Mouse (Mus musculus): ENCODE results near the gene Bhlhe40. TPM values are rescaled to one million over a fixed set of nuclear protein-coding genes. Genes with fewer than 3 reads are reported as not detected.
A peak's percentile ranks its signal among the peaks of the same experiment; 100 is the strongest.

Gene Bhlhe40
- polyA plus RNA-seq, 1 experiment from 2014 or later = 7.0 TPM

DNA sequence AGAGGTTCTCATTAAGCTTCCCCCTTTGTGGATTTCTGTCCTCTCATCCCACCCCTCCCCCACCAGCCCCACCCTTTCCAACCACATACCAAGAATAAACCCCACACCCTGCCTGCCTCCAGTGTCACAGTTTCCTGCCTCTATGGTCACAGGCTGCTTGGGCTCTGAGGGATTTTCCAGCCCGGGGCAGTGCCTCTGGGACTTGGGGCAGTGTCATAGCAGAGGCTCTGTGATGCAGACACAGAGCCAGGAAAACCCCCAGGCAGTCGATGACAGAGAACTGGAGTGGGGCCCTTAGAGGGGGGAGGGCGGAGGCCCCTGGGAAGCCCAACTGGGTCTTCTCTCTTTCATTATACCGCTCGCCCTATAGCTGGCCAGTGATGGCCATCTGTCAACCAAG is 27.9 kb downstream of the Bhlhe40 start:
- no peak for DNase-seq (ENCODE audit: low spot score)

DNA sequence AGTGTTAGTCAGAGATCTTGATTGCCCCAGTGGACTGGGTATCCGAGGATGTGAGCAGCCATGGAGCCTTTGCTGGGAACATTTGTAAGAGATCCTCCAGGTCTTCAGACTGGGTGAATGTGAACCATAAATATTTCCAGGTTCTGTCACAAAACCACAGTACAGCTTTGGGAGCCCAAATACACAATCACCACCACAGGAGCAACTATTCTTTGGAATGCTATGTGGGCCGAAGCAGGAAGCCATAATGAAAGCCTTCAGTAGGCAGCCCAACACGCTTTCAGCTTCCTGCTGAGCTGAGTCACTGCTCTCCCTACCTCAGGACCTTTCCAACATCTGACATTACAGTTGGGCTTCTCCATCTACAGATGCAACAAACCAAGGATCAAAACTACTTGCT is 32.6 kb downstream of the Bhlhe40 start:
- DNase-seq (ENCODE audit: low spot score) = no peak

DNA sequence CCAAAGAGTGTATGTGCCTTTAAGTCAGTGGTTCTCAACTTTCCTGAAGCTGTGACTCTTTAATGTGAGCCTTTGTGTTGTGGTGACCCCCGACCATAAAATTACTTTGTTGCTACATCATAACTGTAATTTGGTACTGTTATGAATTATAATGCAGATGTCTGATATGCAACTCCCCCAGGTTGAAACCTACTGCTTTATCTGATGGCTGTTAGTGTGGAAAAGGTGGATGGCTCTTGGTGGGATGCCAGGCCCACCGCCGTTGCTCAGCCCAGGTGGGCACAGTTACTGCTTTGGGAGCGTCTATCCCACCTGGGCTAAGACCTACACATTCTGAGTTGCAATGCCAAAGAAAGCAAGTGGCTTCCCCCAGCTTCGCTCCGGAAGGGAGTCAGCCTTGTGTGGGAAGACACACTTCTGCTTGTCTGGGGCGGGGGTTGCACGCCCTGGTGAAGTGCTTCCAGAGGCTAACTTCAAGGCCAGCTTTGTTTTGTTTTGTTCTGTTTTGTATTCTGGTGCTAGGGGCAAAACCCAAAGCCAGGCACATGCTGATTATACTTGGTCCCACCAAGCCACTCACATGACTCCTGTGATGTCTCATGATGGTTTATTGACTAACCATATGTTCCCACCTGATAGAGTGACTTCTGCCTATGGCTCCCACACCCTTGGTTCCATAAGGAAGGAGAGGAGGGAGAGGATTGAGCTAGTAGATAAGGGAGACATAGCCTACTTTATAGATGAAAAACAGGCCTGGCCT is 34.7 kb downstream of the Bhlhe40 start:
- no peak for DNase-seq (ENCODE audit: low spot score)

DNA sequence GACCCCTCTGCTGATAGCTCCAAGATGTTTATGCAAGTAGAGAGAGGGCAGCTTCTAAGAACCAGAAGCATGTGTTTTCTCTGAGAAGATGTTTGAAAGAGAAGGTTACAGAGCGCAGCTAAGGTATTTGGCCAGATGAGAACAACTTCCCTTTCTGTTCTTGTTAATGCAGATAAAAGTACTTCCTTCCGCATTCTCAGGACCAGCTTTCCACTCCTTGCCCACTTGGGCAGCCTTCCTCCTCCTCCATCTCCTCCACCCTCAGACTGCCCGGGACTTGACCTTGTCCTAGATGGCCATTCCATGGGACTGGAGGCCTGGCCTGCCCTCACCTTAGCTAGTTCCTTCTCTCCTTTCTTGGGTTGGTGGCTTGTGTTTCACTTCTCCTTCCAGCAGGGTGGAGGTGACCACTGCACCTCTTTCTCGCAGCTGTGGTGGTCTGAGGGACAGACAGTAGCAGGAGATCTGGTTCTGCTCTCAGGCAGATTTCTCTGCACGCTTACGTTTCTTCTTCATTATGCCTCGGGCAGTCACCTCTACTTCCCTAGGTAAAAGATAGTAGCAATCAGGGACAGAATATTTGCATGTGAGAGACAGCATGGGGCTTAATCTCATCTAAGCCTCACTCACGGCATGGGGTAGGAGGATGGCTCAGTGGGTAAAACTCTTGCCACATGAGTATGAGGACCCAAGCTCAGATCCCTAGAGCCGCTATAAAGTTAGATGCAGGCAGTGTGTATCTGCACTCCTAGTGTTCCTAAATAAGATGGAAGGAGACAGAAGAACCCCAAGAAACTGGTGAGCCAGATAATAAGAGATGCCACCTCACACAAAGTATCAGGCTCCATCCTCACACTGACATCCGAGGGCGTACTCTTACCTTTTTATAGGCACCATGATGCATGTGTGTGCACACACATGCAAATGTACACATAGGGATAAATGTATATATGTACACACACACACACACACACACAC is 35.7 kb downstream of the Bhlhe40 start:
- DNase-seq (ENCODE audit: low spot score) = no peak

DNA sequence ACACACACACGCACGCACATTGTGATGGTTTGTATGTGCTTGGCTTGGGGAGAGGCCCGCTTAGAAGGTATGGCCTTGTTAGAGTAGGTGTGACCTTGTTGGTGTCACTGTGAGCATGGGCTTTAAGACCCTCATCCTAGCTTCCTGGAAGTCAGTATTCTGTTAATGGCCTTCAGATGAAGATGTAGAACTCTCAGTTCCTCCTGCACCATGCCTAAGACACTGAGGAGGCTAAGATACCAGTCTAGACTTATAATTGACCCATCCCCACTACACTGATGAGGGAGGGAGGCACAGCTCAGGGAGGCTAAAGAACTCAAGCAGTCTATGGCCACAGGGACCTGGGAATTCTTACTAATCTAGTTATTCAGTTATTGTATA is 36.4 kb downstream of the Bhlhe40 start:
- no peak for DNase-seq (ENCODE audit: low spot score)

DNA sequence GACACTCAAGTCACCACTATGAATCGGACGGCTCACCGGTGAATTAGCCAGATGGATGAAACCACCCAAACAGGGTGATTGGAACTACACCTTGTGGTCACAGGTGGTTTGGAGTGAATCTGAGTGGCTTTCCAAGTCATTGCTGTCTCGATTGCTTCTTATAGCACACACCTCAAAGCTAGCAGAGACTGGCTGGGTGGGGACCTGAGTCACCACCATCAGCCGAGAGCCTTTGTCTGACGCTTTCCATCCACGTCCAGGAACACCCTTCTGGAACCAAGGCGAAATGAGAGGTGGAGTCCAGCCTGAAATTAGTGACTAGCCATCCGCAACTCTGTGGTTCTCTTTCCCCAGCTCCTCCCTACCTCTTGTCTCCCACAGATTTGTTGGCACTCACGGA is 36.9 kb downstream of the Bhlhe40 start:
- DNase-seq (ENCODE audit: low spot score) = no peak

DNA sequence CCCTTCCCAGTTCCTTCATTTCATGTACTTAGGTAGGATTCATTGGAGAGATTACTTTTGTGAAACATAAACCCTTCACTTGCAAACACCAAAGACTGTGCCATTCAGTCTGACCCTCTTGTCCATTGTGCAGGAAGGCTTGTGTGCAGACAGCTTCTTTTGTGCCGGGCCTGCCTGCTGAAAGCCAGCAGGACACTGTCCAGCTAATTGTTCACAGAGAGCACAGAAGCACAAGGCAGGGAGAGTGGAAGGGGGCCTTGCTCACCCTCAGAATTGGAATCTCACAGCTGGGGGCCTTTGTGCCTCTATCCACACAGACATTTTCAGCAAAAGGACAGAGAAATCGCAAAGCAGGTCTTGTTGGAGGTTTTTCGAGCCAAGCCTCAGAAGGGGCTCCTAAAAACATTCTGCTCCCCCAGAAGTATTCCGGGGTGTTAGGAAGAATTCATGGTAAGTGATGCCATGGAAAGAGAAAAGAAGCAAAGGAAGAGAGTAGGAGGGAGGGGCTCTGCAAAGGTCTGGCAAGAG is 38.0 kb downstream of the Bhlhe40 start:
- no peak for DNase-seq (ENCODE audit: low spot score)

DNA sequence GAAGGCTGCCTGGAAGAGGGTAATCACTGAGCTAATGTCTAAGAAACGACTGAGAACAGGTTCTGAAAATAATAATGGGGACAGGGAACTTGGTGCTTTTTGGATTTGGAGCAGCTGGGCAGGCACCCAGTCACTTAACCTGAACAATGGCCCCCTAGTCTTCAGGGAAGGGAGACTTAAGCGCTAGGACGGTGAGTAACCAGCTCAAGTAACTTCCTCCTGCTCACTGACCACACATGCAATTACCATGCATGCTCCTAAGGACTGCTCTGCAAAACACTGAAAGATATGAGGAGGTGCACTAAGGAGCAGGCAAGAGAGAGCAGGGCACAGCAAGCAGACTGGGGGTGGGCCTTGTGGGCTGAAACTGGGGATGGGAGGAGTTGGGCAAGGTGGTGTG is 39.2 kb downstream of the Bhlhe40 start:
- DNase-seq (ENCODE audit: low spot score) = no peak

DNA sequence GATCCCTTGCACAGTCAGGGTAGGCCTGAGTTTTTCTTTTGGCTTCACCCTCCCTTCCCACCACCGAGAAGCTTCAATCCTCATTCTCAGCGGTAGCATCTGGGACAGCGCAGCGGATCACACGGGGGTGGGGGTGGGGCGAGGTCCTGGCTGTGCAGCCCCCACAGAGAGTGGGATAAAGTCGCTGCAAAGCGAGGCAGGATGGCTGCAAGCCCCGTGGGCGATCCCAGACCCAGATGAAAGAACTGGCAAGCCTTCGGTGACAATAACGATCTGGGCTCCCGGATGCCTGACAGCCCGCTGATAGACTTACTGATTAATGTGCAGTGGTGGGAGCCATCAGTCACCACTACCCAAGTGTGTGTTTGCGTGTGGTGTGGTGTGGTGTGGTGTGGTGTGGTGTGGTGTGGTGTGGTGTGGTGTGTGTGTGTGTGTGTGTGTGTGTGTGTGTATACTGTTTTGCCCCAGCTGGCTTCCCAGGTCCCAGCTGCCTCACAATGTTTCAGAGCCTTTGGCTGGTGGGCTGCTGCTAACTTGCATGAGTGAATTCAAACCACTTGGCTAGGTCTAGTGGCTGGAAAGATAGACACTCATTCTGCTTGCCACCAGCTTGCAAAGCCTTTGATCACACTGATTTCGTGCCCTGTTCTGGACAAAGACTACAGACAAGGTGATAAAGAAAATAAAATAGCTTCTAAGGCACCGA is 40.4 kb downstream of the Bhlhe40 start:
- no peak for DNase-seq (ENCODE audit: low spot score)

DNA sequence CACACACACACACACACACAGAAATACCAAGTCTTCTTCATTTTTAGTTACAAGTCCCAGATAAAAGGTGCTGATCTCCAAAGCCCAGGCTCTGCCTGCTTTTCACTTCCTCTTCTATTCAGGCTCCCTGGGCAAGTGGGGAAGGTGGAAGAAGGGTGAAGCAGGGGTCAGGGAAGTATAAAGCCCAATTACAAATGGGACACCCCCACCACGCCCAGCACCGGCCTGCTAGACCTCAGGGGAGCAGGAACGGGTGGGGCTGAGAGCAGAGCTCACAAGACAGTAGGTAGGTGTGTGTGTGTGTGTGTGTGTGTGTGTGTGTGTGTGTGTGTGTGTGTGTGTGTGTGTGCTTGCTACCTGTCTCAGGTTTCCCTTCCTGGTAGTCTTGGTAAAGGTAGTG is 42.2 kb downstream of the Bhlhe40 start:
- no peak for DNase-seq (ENCODE audit: low spot score)

DNA sequence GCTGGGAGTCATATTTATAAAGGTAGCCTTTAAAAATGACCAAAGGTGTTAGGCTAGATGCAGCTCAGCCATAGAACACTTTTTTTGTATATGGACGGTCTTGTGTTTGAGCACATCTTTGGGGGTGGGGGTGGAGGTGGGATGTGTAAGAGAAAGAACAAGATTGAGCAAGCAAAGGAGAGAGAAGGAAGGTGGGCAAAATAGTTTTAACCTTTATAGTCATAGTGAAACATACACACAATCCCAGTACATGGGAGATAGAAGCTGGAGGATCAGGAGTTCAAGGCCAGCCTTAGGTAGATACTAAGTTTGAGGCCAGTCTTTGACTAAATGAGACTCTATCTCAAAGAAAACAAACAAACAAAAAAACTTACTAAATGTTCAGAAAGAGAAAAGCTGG is 42.7 kb downstream of the Bhlhe40 start:
- DNase-seq (ENCODE audit: low spot score) = no peak

DNA sequence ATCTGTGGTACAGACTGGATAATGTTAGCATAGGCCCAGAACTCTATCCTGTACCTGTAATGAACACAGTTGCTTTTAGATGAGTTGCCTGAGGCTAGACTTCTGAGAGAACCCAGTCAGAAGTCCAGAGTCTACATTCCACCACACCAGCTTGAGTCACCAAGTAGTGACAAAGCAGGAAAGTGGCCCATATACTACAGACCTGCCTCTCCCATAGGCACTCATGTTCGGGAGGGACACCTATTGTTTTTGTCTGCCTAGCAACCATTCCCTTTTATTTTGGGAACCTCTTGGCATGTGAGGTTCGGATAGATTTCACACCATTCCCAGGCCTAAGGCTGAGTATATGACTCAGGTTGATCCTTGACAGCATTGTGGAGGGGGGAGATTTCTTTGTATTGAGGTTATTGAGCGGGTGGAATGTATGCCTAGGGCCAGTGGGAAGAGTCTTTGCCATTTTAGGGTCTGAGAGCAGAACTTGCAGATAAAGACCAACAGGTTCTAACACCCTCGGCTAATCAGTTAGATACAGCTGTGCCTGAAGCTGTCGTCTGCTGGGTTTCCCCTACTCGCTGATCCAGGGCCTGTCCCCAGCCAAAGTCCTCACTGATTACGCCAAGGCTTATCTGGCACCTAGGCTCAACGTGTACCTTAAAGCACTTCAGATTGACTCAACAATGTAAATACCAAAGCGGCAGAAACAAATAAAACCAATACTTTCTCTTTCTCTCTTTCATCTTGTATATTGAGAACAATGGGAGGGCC is 44.1 kb downstream of the Bhlhe40 start:
- no peak for DNase-seq (ENCODE audit: low spot score)

DNA sequence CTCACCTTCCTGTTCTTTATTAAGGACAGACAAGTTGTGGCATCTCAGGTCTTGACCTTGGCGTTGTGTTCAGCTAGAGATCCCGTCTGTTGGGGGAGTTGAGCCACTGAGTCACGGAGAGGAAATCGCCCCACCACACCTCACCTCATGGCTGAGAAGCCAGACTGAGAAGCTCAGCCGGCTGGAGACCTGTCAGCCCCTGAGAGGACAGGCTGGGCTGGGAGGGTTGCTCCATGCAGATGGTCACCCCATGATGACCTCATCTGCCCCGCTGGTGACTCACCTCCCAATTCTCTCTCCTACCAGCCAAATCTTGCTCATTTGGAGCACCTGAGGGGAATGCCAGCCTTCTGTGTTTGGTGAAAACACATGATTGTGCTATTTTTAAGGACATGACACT is 45.5 kb downstream of the Bhlhe40 start:
- DNase-seq (ENCODE audit: low spot score) = no peak

DNA sequence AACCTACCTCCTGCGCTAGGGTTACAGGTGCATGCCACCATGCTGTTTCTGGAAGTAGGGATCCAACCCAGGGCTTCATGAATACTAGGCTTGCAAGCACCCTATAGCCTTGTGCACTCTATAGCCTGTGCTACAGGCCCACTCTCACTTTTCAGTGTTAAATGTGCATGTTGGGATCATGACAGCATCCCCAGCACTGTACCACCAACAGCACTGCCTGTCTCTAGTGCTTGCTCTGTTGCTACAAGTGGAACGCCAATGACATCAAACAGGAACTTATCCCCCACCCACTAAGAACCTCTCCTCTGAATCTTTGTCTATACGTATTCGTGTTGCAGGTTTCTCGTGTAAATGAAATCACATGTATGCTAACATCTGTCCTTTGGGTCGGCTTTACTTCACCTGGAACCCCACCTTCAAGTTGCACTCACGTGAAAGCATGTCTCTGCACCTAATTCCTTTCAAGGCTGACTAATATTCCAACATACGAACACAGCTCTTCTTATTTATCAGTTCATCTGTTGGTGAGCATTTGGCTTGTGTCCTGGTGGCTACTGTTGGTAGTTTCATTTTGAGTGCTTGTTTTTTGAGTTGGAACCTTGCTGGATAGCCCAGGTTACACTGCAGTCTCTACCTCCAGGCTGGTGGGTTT is 46.7 kb downstream of the Bhlhe40 start:
- no peak for DNase-seq (ENCODE audit: low spot score)

DNA sequence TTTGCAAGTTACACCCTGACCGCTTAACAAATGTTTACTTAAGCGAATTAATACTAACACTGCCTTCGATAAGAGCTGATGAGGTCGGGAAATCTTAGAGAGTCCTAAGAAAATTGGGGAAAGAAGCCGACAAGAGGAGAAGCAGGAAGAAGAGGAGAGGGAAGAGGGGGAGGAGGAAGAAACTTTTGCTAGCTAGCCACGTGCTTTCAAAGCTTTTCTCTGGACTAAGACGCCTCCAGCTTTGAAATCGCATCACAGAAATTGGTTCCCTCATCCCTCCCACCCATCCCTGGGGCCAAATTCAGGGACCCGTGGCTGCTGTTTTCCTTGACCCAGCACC is 48.7 kb downstream of the Bhlhe40 start:
- no peak for DNase-seq (ENCODE audit: low spot score)

DNA sequence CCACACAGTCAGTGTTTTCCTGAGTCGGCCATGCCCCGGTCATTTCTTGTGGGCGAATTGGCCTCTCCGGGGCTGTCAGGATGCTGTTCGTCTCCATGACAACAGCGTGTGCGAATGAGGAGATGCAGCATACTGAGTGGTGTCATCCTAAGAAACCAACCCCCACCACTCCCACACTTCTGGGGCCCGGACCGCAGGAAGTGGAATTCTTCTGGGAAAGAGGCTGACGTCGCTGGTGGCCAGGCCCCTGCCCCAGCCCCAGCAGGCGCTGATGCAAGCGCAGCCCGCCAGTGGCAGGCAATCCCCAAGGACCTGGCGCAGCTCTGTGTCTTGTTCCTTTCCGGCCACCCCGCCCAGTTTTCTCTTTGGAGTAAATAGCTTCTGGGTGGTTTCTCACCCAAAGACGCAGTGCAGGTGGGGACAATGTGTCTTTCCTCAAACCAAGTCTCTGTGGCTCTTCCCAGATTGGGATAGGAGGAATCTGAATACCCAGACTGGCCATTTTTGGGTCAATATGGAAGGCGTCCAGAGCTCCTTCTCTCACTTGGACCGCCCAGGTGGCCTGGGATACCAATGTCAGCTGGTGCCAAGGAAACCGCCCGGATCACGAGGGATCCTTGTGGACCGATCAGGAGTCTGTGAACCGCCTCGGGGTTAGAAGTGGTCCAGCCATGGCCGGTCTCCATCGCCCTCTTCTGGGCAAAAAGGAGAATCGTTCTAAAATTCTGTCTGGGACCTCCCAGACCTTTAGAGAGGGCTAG is 49.2 kb downstream of the Bhlhe40 start:
- peak; percentile 62 for DNase-seq (ENCODE audit: low spot score)

DNA sequence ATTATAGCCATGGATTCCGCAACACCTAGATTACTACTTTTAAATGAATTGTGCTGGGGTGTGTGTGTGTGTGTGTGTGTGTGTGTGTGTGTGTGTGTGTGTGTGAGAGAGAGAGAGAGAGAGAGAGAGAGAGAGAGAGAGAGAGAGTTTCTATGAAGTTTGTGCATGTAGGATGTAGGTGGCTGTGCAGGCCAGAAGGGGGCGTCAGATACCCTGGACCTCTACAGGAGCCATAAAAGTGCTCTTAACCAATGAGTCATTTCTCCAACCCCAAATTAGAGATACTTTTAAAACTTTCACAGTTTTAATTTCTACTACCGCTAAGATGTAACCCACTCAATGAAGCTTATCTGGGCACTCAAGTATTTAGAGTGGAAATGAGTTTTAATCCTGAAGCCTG is 50.2 kb downstream of the Bhlhe40 start:
- DNase-seq (ENCODE audit: low spot score) = no peak

DNA sequence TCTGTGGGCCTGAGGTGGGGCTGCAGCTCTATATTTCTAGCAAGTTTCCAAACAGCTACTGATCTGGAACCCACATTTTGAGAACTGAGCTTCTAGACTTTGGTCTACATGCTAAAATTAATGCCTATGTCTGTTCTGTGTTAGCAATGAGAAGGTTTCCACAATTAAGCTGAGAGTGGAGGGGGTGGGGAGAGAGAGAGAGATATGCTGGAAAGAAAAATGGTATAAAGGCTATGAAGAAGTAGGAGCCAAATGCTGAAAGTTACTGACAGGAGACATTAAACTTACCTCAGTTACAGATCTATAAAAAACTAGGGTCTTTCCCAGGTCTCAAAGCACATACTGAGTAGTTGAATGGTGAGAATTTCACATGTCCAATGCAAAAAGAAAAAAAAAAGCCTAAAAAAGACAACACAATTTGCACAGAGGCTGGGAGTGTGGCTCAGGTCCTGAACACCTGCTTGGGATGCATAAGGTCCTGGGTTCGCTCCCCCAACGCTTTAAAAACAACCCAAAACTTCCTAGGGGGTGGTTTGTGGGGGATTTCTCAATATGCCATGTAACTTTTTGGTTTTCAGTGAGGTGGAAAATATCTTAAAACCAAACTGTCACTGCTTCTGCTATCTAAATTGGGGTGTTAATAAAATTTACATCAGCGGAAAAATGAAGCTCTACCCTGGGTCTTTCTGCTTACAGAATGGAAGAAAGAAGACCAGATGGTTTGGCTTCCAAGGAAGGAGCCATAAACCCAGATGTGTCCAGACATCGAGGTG is 50.9 kb downstream of the Bhlhe40 start:
- DNase-seq (ENCODE audit: low spot score) = no peak

DNA sequence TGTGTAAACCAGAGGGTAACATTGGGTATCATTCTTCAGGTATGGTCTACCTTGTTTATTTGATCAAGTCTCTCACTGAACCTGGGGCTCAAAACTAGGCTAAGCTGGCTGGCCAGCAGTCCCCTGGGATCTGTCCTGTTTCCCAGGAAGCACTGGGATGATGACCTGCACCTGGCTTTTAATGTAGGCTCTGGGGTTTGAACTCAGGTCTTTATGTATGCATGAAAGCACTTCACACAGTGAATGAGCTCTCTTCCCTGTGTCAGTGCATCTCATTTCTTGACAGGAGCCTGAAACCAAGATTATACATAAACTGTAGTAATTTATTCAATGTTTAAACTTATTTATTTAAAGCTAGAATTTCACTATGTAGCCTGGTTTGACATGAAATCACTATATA is 51.7 kb downstream of the Bhlhe40 start:
- no peak for DNase-seq (ENCODE audit: low spot score)
